Mouse (Mus musculus) liver, adult 2 months (tissue): ENCODE measurements around the gene Aqp11.

Source experiments
- CTCF ChIP-seq: fragments of 200-500 bp; IDR thresholded peaks from 2 replicates; pipeline ENCODE4 v1.5.1; 2011; ENCODE audit warnings: low read depth, low read length, control low read depth
- POLR2A ChIP-seq: fragments of 200-500 bp; IDR thresholded peaks from 2 replicates; pipeline ENCODE4 v1.6.1; 2011; ENCODE audit warnings: low read length, control low read depth; ENCODE audit not compliant: insufficient read depth; ENCODE audit errors: extremely low read depth

- TF ChIP-seq POLR2A: no peak
- TF ChIP-seq CTCF: no peak
Measured at GRCm38 (mm10) chr7:97756967-97757881, 19.1 kb upstream of the Aqp11 start.
